Comparison of ENCODE assay signal across 24 mouse cellular contexts in genomic region chr1:105895019-105895418, GRCm38 (mm10).
DNase-seq lines count a peak whose midpoint lies in the region; ATAC-seq lines count a peak whose summit lies in the region.
"Had no signal": no experiment of that assay in that cellular context is flagged by ENCODE, and none has a peak within 500 bp of the region (broad histone marks: within the 10 kb centered on the region; RNA-seq: fewer than 3 reads in every experiment).

No protein-coding gene starts in this region.

- H3K4me1 ChIP-seq in hindbrain, embryonic 16.5 days (ENCODE audit: control insufficient read depth, insufficient read depth, low read depth, low read length), result no peaks in the 10 kb centered on the region
- H3K4me1 ChIP-seq in hindbrain, embryonic 11.5 days (replicated peaks; ENCODE audit: control insufficient read depth, insufficient read depth, low read length), result no peaks in the 10 kb centered on the region
- no peaks in the 10 kb centered on the region; the same call in 1 of the 2 replicates for H3K4me1 ChIP-seq in forebrain, embryonic 16.5 days (replicated peaks; ENCODE audit: control insufficient read depth, insufficient read depth, low read length)
- H3K4me1 ChIP-seq in midbrain, embryonic 15.5 days, result no peaks in the 10 kb centered on the region
- H3K4me1 ChIP-seq: liver, embryonic 13.5 days; midbrain, embryonic 12.5 days; neural tube, embryonic 12.5 days had no signal

- H3K9me3 ChIP-seq in hindbrain, embryonic 16.5 days (ENCODE audit: control insufficient read depth, low read length), result no peaks in the 10 kb centered on the region
- H3K9me3 ChIP-seq in hindbrain, embryonic 11.5 days (ENCODE audit: control insufficient read depth, low read length), result no peaks in the 10 kb centered on the region
- H3K9me3 ChIP-seq in forebrain, embryonic 16.5 days (ENCODE audit: control insufficient read depth, low read length), result no peaks in the 10 kb centered on the region
- H3K9me3 ChIP-seq in midbrain, embryonic 15.5 days, result no peaks in the 10 kb centered on the region
- H3K9me3 ChIP-seq: G1E; heart, embryonic 10.5 days; kidney, embryonic 15.5 days; liver, embryonic 13.5 days; midbrain, embryonic 12.5 days; neural tube, embryonic 12.5 days had no signal

- no peak overlapping the region for H3K4me2 ChIP-seq in hindbrain, embryonic 16.5 days (ENCODE audit: low read length)
- no peak overlapping the region for H3K4me2 ChIP-seq in hindbrain, embryonic 11.5 days (replicated peaks; ENCODE audit: low read depth, low read length)
- H3K4me2 ChIP-seq in forebrain, embryonic 16.5 days (ENCODE audit: low read length), result no peak overlapping the region
- no peak overlapping the region for H3K4me2 ChIP-seq in midbrain, embryonic 15.5 days
- H3K4me2 ChIP-seq: kidney, embryonic 15.5 days; liver, embryonic 13.5 days; midbrain, embryonic 12.5 days; neural tube, embryonic 12.5 days had no signal

- peak; percentile 65; the same call in 1 of the 2 replicates for ATAC-seq in hindbrain, embryonic 16.5 days
- no peak for ATAC-seq in hindbrain, embryonic 11.5 days (ENCODE audit: low FRiP score)
- ATAC-seq in forebrain, embryonic 16.5 days, result peak; percentile 80
- no peak for ATAC-seq in midbrain, embryonic 15.5 days (replicated peaks)
- no peak for ATAC-seq in monocyte, adult 5-6 weeks (replicated peaks; ENCODE audit: insufficient number of reproducible peaks, low FRiP score, low TSS enrichment, poor library complexity, severe bottlenecking)
- ATAC-seq: Patski had no signal

- no peaks in the 10 kb centered on the region for H3K36me3 ChIP-seq in hindbrain, embryonic 16.5 days (ENCODE audit: control insufficient read depth, insufficient read depth, low read length)
- no peaks in the 10 kb centered on the region for H3K36me3 ChIP-seq in hindbrain, embryonic 11.5 days (ENCODE audit: control insufficient read depth, insufficient read depth, low read length)
- no peaks in the 10 kb centered on the region for H3K36me3 ChIP-seq in forebrain, embryonic 16.5 days (ENCODE audit: control insufficient read depth, insufficient read depth)
- no peaks in the 10 kb centered on the region for H3K36me3 ChIP-seq in midbrain, embryonic 15.5 days (replicated peaks)
- H3K36me3 ChIP-seq: G1E; heart, embryonic 10.5 days; kidney, embryonic 15.5 days; liver, embryonic 13.5 days; midbrain, embryonic 12.5 days; neural tube, embryonic 12.5 days had no signal

- H3K9ac ChIP-seq in hindbrain, embryonic 16.5 days (ENCODE audit: low read depth, low read length), result no peak overlapping the region
- no peak overlapping the region for H3K9ac ChIP-seq in hindbrain, embryonic 11.5 days (ENCODE audit: low read depth, low read length)
- no peak overlapping the region for H3K9ac ChIP-seq in forebrain, embryonic 16.5 days (replicated peaks; ENCODE audit: low read depth, low read length)
- H3K9ac ChIP-seq in midbrain, embryonic 15.5 days, result no peak overlapping the region
- H3K9ac ChIP-seq: kidney, embryonic 15.5 days; liver, embryonic 13.5 days; midbrain, embryonic 12.5 days; neural tube, embryonic 12.5 days had no signal

- H3K27me3 ChIP-seq in hindbrain, embryonic 16.5 days (replicated peaks; ENCODE audit: control insufficient read depth, insufficient read depth, low read length), result no peaks in the 10 kb centered on the region
- no peaks in the 10 kb centered on the region for H3K27me3 ChIP-seq in hindbrain, embryonic 11.5 days (ENCODE audit: control insufficient read depth, insufficient read depth, low read length)
- no peaks in the 10 kb centered on the region for H3K27me3 ChIP-seq in forebrain, embryonic 16.5 days (replicated peaks; ENCODE audit: control insufficient read depth, insufficient read depth, low read length)
- no peaks in the 10 kb centered on the region for H3K27me3 ChIP-seq in midbrain, embryonic 15.5 days (replicated peaks)
- H3K27me3 ChIP-seq: CH12.LX; kidney, embryonic 15.5 days; liver, embryonic 13.5 days; midbrain, embryonic 12.5 days; neural tube, embryonic 12.5 days; Patski had no signal

- H3K27ac ChIP-seq in hindbrain, embryonic 16.5 days (ENCODE audit: low read depth, low read length), result no peak overlapping the region
- H3K27ac ChIP-seq in hindbrain, embryonic 11.5 days (ENCODE audit: low read depth, low read length), result no peak overlapping the region
- H3K27ac ChIP-seq in forebrain, embryonic 16.5 days (ENCODE audit: low read length), result no peak overlapping the region
- no peak overlapping the region for H3K27ac ChIP-seq in midbrain, embryonic 15.5 days
- H3K27ac ChIP-seq: heart, embryonic 10.5 days; kidney, embryonic 15.5 days; liver, embryonic 13.5 days; midbrain, embryonic 12.5 days; neural tube, embryonic 12.5 days had no signal

- no peak for DNase-seq in hindbrain, embryonic 11.5 days (ENCODE audit: low spot score)
- peak; percentile 16 for DNase-seq in cerebellum, adult 11 months
- DNase-seq in cerebellum, adult 9-10 months, result peak; percentile 42
- DNase-seq in c-Kit-positive CD71-positive TER-119-positive erythroid progenitor cells, embryonic 14.5 days (ENCODE audit: low spot score), result no peak
- DNase-seq: adrenal gland, adult 8-10 months; B cell, adult 2 months; kidney, adult 11 months; kidney, postnatal 4 days; liver, embryonic 13.5 days; lung, adult 2 months; retina, postnatal 1 day; right cerebral cortex, postnatal 25 days; thymus, postnatal 14 days had no signal

- H3K4me3 ChIP-seq in hindbrain, embryonic 16.5 days (ENCODE audit: low read length), result no peak overlapping the region
- no peak overlapping the region for H3K4me3 ChIP-seq in hindbrain, embryonic 11.5 days (ENCODE audit: low read depth, low read length)
- H3K4me3 ChIP-seq in forebrain, embryonic 16.5 days (replicated peaks; ENCODE audit: low read length), result no peak overlapping the region
- H3K4me3 ChIP-seq in midbrain, embryonic 15.5 days, result no peak overlapping the region
- H3K4me3 ChIP-seq: heart, embryonic 10.5 days; kidney, embryonic 15.5 days; liver, embryonic 13.5 days; midbrain, embryonic 12.5 days; neural tube, embryonic 12.5 days had no signal

- WGBS in hindbrain, embryonic 16.5 days, result 73% methylated on average over 5 of the region's 5 CpGs
- WGBS in hindbrain, embryonic 11.5 days, result 86% methylated on average over 5 of the region's 5 CpGs
- 51% methylated on average over 5 of the region's 5 CpGs for WGBS in forebrain, embryonic 16.5 days
- 80% methylated on average over 5 of the region's 5 CpGs for WGBS in midbrain, embryonic 15.5 days

Comparison
In these comparisons a context has a peak if more than half of its experiments do, and no peak if none do; other contexts are left out.
1. ATAC-seq: peak in hindbrain, embryonic 16.5 days (single experiment) and forebrain, embryonic 16.5 days (single experiment); none in hindbrain, embryonic 11.5 days (single experiment), midbrain, embryonic 15.5 days (single experiment) and monocyte, adult 5-6 weeks (single experiment).
2. DNase-seq: peak in cerebellum, adult 11 months (single experiment) and cerebellum, adult 9-10 months (single experiment); none in hindbrain, embryonic 11.5 days (single experiment) and c-Kit-positive CD71-positive TER-119-positive erythroid progenitor cells, embryonic 14.5 days (single experiment).